Comparison of ENCODE assay signal across 19 mouse cellular contexts in the genomic region with DNA sequence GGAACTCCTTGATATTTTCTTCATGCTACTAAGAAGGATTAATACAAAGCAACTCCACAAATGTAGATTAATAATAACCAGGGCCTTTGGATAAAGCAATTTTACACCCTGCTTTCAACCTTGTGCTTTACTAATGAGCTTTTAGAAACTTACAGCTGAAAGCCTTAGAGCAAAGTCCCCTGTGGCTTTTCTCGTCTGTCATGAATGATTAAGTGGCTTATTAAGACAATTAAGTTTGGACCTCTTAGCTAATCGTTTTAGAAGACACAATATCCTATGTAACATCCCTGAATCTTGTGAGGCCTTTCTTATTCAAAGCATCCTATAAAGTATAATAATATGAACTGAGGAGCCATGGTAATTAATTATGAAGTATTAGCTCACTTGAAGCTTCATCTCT.
DNase-seq lines count a peak whose midpoint lies in the region; ATAC-seq and TF ChIP-seq lines count a peak whose summit lies in the region.
"Had no signal": no experiment of that assay in that cellular context is flagged by ENCODE, and none has a peak within 500 bp of the region (broad histone marks: within the 10 kb centered on the region; RNA-seq: fewer than 3 reads in every experiment).

No protein-coding gene starts in this region.

- 14% methylated on average over 2 of the region's 2 CpGs for WGBS in midbrain, embryonic 14.5 days
- WGBS in midbrain, embryonic 11.5 days, result 45% methylated on average over 2 of the region's 2 CpGs
- WGBS in hindbrain, embryonic 12.5 days, result 28% methylated on average over 2 of the region's 2 CpGs
- WGBS in hindbrain, embryonic 14.5 days, result 21% methylated on average over 2 of the region's 2 CpGs
- 25% methylated on average over 2 of the region's 2 CpGs for WGBS in midbrain, postnatal 0 days

- no peak overlapping the region for H3K27ac ChIP-seq in midbrain, embryonic 14.5 days (replicated peaks; ENCODE audit: low read depth, low read length)
- H3K27ac ChIP-seq in midbrain, embryonic 11.5 days (ENCODE audit: low read depth, low read length), result no peak overlapping the region
- H3K27ac ChIP-seq in hindbrain, embryonic 12.5 days, result no peak overlapping the region
- H3K27ac ChIP-seq in hindbrain, embryonic 14.5 days, result no peak overlapping the region
- H3K27ac ChIP-seq in midbrain, postnatal 0 days (ENCODE audit: low read depth, low read length), result no peak overlapping the region
- H3K27ac ChIP-seq: embryonic facial prominence, embryonic 13.5 days; forebrain, embryonic 13.5 days; heart, adult 2 months; heart, embryonic 15.5 days; intestine, embryonic 15.5 days had no signal

- DNase-seq in midbrain, embryonic 14.5 days, result peak; percentile 58
- no peak for DNase-seq in midbrain, embryonic 11.5 days (ENCODE audit: low spot score, missing footprints)
- DNase-seq in hindbrain, embryonic 14.5 days (ENCODE audit: low spot score), result peak; percentile 61
- DNase-seq in midbrain, postnatal 0 days (ENCODE audit: low spot score), result peak; percentile 70
- DNase-seq in testis, postnatal 10 days (ENCODE audit: low spot score), result no peak
- DNase-seq in frontal cortex, adult 2 months (ENCODE audit: extremely low spot score in 1 of 2, low spot score in 1 of 2), result no peak
- DNase-seq: adrenal gland, adult 2 months; adrenal gland, postnatal 25 days; cerebellum, adult 8-10 months; cerebellum, postnatal 14 days; gastrocnemius, postnatal 10 days; heart, adult 2 months had no signal

- H3K4me1 ChIP-seq in midbrain, embryonic 14.5 days (ENCODE audit: control insufficient read depth, insufficient read depth, low read length), result no peaks in the 10 kb centered on the region
- H3K4me1 ChIP-seq in midbrain, embryonic 11.5 days (ENCODE audit: control insufficient read depth, insufficient read depth, low read length), result no peaks in the 10 kb centered on the region
- H3K4me1 ChIP-seq in hindbrain, embryonic 12.5 days, result no peaks in the 10 kb centered on the region
- H3K4me1 ChIP-seq in hindbrain, embryonic 14.5 days (replicated peaks; ENCODE audit: control insufficient read depth, insufficient read depth, low read length), result no peaks in the 10 kb centered on the region
- no peaks in the 10 kb centered on the region for H3K4me1 ChIP-seq in midbrain, postnatal 0 days (ENCODE audit: insufficient read depth, low read length)
- H3K4me1 ChIP-seq: embryonic facial prominence, embryonic 13.5 days; forebrain, embryonic 13.5 days; heart, embryonic 15.5 days; intestine, embryonic 15.5 days had no signal

- H3K4me2 ChIP-seq in midbrain, embryonic 14.5 days (ENCODE audit: low read length), result no peak overlapping the region
- H3K4me2 ChIP-seq in midbrain, embryonic 11.5 days, result no peak overlapping the region
- H3K4me2 ChIP-seq in hindbrain, embryonic 12.5 days (replicated peaks), result no peak overlapping the region
- H3K4me2 ChIP-seq in hindbrain, embryonic 14.5 days (replicated peaks), result no peak overlapping the region
- no peak overlapping the region for H3K4me2 ChIP-seq in midbrain, postnatal 0 days (ENCODE audit: low read depth, low read length, poor library complexity, severe bottlenecking)
- H3K4me2 ChIP-seq: embryonic facial prominence, embryonic 13.5 days; forebrain, embryonic 13.5 days; heart, embryonic 11.5 days; heart, embryonic 15.5 days; intestine, embryonic 15.5 days had no signal

- H3K36me3 ChIP-seq in midbrain, embryonic 14.5 days (ENCODE audit: control insufficient read depth, insufficient read depth, low read length), result no peaks in the 10 kb centered on the region
- no peaks in the 10 kb centered on the region for H3K36me3 ChIP-seq in midbrain, embryonic 11.5 days (ENCODE audit: control insufficient read depth, insufficient read depth, low read length)
- H3K36me3 ChIP-seq in hindbrain, embryonic 12.5 days, result no peaks in the 10 kb centered on the region
- H3K36me3 ChIP-seq in hindbrain, embryonic 14.5 days (replicated peaks; ENCODE audit: control insufficient read depth, insufficient read depth), result no peaks in the 10 kb centered on the region
- no peaks in the 10 kb centered on the region for H3K36me3 ChIP-seq in midbrain, postnatal 0 days (ENCODE audit: insufficient read depth, low read length)
- H3K36me3 ChIP-seq: embryonic facial prominence, embryonic 13.5 days; heart, embryonic 15.5 days; intestine, embryonic 15.5 days had no signal

- no peaks in the 10 kb centered on the region for H3K9me3 ChIP-seq in midbrain, embryonic 14.5 days (ENCODE audit: control insufficient read depth, low read length)
- H3K9me3 ChIP-seq in midbrain, embryonic 11.5 days (ENCODE audit: control insufficient read depth, low read length), result no peaks in the 10 kb centered on the region
- H3K9me3 ChIP-seq in hindbrain, embryonic 12.5 days (replicated peaks), result no peaks in the 10 kb centered on the region
- no peaks in the 10 kb centered on the region for H3K9me3 ChIP-seq in hindbrain, embryonic 14.5 days (ENCODE audit: control insufficient read depth, low read length)
- H3K9me3 ChIP-seq in midbrain, postnatal 0 days (ENCODE audit: low read length), result no peaks in the 10 kb centered on the region
- H3K9me3 ChIP-seq: embryonic facial prominence, embryonic 13.5 days; forebrain, embryonic 13.5 days; heart, embryonic 15.5 days; intestine, embryonic 15.5 days had no signal

- H3K9ac ChIP-seq in midbrain, embryonic 14.5 days (replicated peaks; ENCODE audit: low read length), result no peak overlapping the region
- H3K9ac ChIP-seq in midbrain, embryonic 11.5 days (ENCODE audit: low read length), result no peak overlapping the region
- H3K9ac ChIP-seq in hindbrain, embryonic 12.5 days, result no peak overlapping the region
- no peak overlapping the region for H3K9ac ChIP-seq in hindbrain, embryonic 14.5 days
- H3K9ac ChIP-seq in midbrain, postnatal 0 days (replicated peaks; ENCODE audit: low read length, poor library complexity, severe bottlenecking), result no peak overlapping the region
- H3K9ac ChIP-seq: embryonic facial prominence, embryonic 13.5 days; forebrain, embryonic 13.5 days; heart, embryonic 15.5 days; intestine, embryonic 15.5 days had no signal

- H3K27me3 ChIP-seq in midbrain, embryonic 14.5 days (ENCODE audit: control insufficient read depth, insufficient read depth, low read length), result no peaks in the 10 kb centered on the region
- H3K27me3 ChIP-seq in midbrain, embryonic 11.5 days (ENCODE audit: control insufficient read depth, insufficient read depth, low read length), result no peaks in the 10 kb centered on the region
- H3K27me3 ChIP-seq in hindbrain, embryonic 12.5 days, result no peaks in the 10 kb centered on the region
- no peaks in the 10 kb centered on the region for H3K27me3 ChIP-seq in hindbrain, embryonic 14.5 days (ENCODE audit: control insufficient read depth, insufficient read depth, low read length)
- H3K27me3 ChIP-seq in midbrain, postnatal 0 days (ENCODE audit: insufficient read depth, low read length), result no peaks in the 10 kb centered on the region
- H3K27me3 ChIP-seq: embryonic facial prominence, embryonic 13.5 days; forebrain, embryonic 13.5 days; heart, embryonic 15.5 days; intestine, embryonic 15.5 days had no signal

- TF ChIP-seq CTCF in midbrain, postnatal 0 days (IDR thresholded peaks at IDR 0.05), result no peak

- ATAC-seq in midbrain, embryonic 14.5 days (ENCODE audit: low FRiP score, low TSS enrichment), result no peak
- no peak for ATAC-seq in midbrain, embryonic 11.5 days (ENCODE audit: low FRiP score)
- peak; percentile 60; the same call in 1 of the 2 replicates for ATAC-seq in hindbrain, embryonic 12.5 days (ENCODE audit: low FRiP score)
- peak; percentile 65; the same call in 1 of the 2 replicates for ATAC-seq in hindbrain, embryonic 14.5 days (ENCODE audit: low FRiP score)
- no peak for ATAC-seq in midbrain, postnatal 0 days (ENCODE audit: low FRiP score)
- ATAC-seq in erythroblast, adult 5-6 weeks (replicated peaks; ENCODE audit: low FRiP score, poor library complexity, severe bottlenecking), result no peak
- ATAC-seq: forebrain, embryonic 13.5 days; intestine, embryonic 15.5 days had no signal

- no peak overlapping the region for H3K4me3 ChIP-seq in midbrain, embryonic 14.5 days (replicated peaks; ENCODE audit: low read depth, low read length)
- H3K4me3 ChIP-seq in midbrain, embryonic 11.5 days (ENCODE audit: low read depth, low read length), result no peak overlapping the region
- H3K4me3 ChIP-seq in hindbrain, embryonic 12.5 days, result no peak overlapping the region
- no peak overlapping the region for H3K4me3 ChIP-seq in hindbrain, embryonic 14.5 days (replicated peaks; ENCODE audit: low read length)
- no peak overlapping the region for H3K4me3 ChIP-seq in midbrain, postnatal 0 days (ENCODE audit: low read depth, low read length)
- H3K4me3 ChIP-seq: embryonic facial prominence, embryonic 13.5 days; forebrain, embryonic 13.5 days; heart, adult 2 months; heart, embryonic 15.5 days; intestine, embryonic 15.5 days had no signal

Comparison
In these comparisons a context has a peak if more than half of its experiments do, and no peak if none do; other contexts are left out.
1. DNase-seq: peak in midbrain, embryonic 14.5 days (single experiment), hindbrain, embryonic 14.5 days (single experiment) and midbrain, postnatal 0 days (single experiment); none in midbrain, embryonic 11.5 days (single experiment), testis, postnatal 10 days (single experiment) and frontal cortex, adult 2 months (0 of 2).
2. ATAC-seq: peak in hindbrain, embryonic 12.5 days (single experiment) and hindbrain, embryonic 14.5 days (single experiment); none in midbrain, embryonic 14.5 days (single experiment), midbrain, embryonic 11.5 days (single experiment), midbrain, postnatal 0 days (single experiment) and erythroblast, adult 5-6 weeks (single experiment).